Mouse (Mus musculus) lung, postnatal 0 days (tissue): ENCODE data around the gene Surf4.

Source experiments
- CTCF ChIP-seq: IDR thresholded peaks from 2 replicates; pipeline ENCODE4 v1.5.1; 2016; ENCODE audit warnings: antibody characterized with exemption, mild to moderate bottlenecking
- EP300 ChIP-seq: IDR thresholded peaks from 2 replicates; pipeline ENCODE4 v1.6.1; 2016; ENCODE audit warnings: antibody characterized with exemption, mild to moderate bottlenecking, control low read depth

GRCm38 (mm10) chr2:26957488-26957859 is 23.7 kb upstream of the Surf4 start:
- TF ChIP-seq CTCF, result no peak
- TF ChIP-seq EP300, result no peak
